Mouse (Mus musculus) embryonic facial prominence, embryonic 13.5 days (tissue): ENCODE results near the gene Wdr82. TPM values are rescaled to one million over a fixed set of nuclear protein-coding genes. Genes with fewer than 3 reads are reported as not detected.

Experiments used
- ATAC-seq: fragments of 200-750 bp; cut with Nextera tagmentation; 2 replicates; pipeline ENCODE4 v1.8.0; 2017; ENCODE audit warnings: low read depth; ENCODE audit not compliant: insufficient number of reproducible peaks, insufficient read depth, low FRiP score, low TSS enrichment
- H3K27ac ChIP-seq: fragments of 300-500 bp; sonication (generic); 2 replicates; pipeline ENCODE4 v1.5.1; 2015; ENCODE audit warnings: moderate library complexity, mild to moderate bottlenecking, inconsistent platforms
- H3K27me3 ChIP-seq: fragments of 300-500 bp; sonication (generic); 2 replicates; pipeline ENCODE4 v1.6.1; 2015; ENCODE audit warnings: mild to moderate bottlenecking, inconsistent platforms
- H3K36me3 ChIP-seq: fragments of 300-500 bp; sonication (generic); 2 replicates; pipeline ENCODE4 v1.6.1; 2015; ENCODE audit warnings: mild to moderate bottlenecking, inconsistent platforms
- H3K4me1 ChIP-seq: fragments of 300-500 bp; sonication (generic); 2 replicates; pipeline ENCODE4 v1.6.1; 2015; ENCODE audit warnings: inconsistent platforms
- H3K4me2 ChIP-seq: fragments of 300-500 bp; sonication (generic); 2 replicates; pipeline ENCODE4 v1.6.1; 2015; ENCODE audit warnings: moderate library complexity, mild to moderate bottlenecking, inconsistent platforms
- H3K4me3 ChIP-seq: fragments of 300-500 bp; sonication (generic); 2 replicates; pipeline ENCODE4 v1.5.1; 2015; ENCODE audit warnings: mild to moderate bottlenecking, inconsistent platforms
- H3K9ac ChIP-seq: fragments of 300-500 bp; sonication (generic); 2 replicates; pipeline ENCODE4 v1.6.1; 2015; ENCODE audit warnings: mild to moderate bottlenecking, inconsistent platforms
- H3K9me3 ChIP-seq: fragments of 300-500 bp; sonication (generic); 2 replicates; pipeline ENCODE4 v1.6.1; 2016; ENCODE audit warnings: inconsistent platforms
- WGBS: fragments of 180-500 bp; shearing (Covaris S2); methylation state at CpG from one replicate; pipeline ENCODE4 v1.1.7; 2015; ENCODE audit warnings: mixed read lengths; 5-methylcytosine and 5-hydroxymethylcytosine counted together
- polyA plus RNA-seq: library from polyadenylated mRNA; unstranded; fragments of >200 nt; fragmentation: Nextera tagmentation; extraction: Ambion mirVana; gene quantifications from 2 replicates; pipeline ENCODE4 v1.2.1, GENCODE M21; 2015

Wdr82 gene
- polyA plus RNA-seq, 1 experiment from 2014 or later, result 28.4 TPM

GRCm38 (mm10) chr9:106199535-106200272 lies 29.0 kb downstream of the Wdr82 start, which contains the start of gene Ppm1m:
Ppm1m (minus strand) TSS chr9:106199746.
- no peak for ATAC-seq
- WGBS, result 44% methylated on average over 18 of the region's 18 CpGs
- H3K9ac ChIP-seq, result peak within 1 kb of the TSS; percentile 86
- peak within 1 kb of the TSS; percentile 44; the same call in 1 of the 2 replicates for H3K27ac ChIP-seq
- H3K36me3 ChIP-seq, result peaks cover 23% of the 10 kb centered on the region
- H3K27me3 ChIP-seq, result no peaks in the 10 kb centered on the region
- peaks cover 38% of the 10 kb centered on the region for H3K4me1 ChIP-seq
- no peaks in the 10 kb centered on the region for H3K9me3 ChIP-seq
- H3K4me2 ChIP-seq, result peak within 1 kb of the TSS; percentile 72
- peak within 1 kb of the TSS; percentile 67 for H3K4me3 ChIP-seq

DNA sequence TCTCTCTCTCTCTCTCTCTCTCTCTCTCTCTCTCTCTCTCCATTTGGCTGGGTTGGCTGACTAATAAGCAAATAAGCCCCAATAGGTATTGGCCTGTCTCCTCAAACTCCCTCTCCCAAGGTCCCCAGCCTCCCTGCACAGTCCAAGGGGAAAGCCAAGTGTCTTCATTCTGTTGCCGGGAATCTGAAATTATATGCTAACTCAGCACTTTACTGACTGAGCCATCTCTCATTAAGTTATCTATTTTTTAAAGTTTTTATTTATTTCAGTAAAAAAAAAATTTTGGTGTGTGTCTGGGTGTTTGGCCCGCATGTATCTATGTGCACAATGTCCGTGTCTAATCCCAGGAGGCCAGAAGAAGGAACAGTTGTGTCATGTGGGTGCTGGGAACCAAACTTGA lies 31.2 kb downstream of the Wdr82 start:
- H3K4me1 ChIP-seq, result peaks cover 49% of the 10 kb centered on the region
- no peaks in the 10 kb centered on the region for H3K9me3 ChIP-seq
- peak overlapping the region; percentile 64 for H3K4me3 ChIP-seq
- H3K27ac ChIP-seq, result no peak overlapping the region
- peak overlapping the region; percentile 65 for H3K4me2 ChIP-seq
- H3K27me3 ChIP-seq, result no peaks in the 10 kb centered on the region
- peaks cover 5% of the 10 kb centered on the region; the same call in 1 of the 2 replicates for H3K36me3 ChIP-seq
- no peak for ATAC-seq
- 81% methylated on average over 3 of the region's 3 CpGs for WGBS
- H3K9ac ChIP-seq, result no peak overlapping the region

DNA sequence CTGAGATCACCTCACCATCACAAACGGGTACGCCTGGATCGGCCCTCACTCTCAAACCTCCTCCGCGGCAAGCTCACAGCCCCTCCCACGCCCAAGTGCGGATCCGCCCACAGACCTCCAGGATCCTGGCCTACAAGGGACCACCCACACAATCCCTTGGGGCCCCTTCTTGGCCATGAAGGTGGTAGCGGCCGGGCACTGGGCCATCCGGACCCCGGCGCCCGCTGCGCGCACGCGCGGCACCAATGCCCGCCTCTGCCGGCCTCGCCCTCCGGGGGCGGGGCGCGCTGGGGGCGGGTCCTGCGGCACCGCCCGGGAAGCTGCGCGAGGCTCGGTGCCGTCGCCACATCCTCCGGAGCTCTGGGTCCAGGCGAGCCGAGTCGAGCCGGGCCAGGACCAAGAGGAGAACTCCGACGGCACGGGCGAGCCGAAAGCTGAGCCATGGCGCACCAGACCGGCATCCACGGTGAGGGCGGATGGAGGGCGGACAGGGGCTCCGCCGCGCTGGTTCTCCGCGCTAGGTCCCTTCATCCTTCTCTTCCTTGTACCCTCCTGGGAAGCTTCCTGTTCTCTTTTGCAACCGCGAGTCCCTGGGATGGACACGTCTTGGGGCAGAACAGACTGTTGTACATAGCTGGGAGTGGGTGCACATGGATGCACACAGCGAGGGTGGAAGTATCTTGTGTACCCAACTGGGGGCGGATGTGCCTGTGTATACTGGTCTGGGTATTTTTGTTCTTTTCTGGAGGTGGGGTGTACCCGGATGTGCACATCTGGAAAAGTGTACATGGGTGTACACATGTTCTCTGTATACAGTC lies 32.3 kb downstream of the Wdr82 start, which contains the start of gene Twf2:
Gene Twf2, plus strand, starts transcription at position 290 of the 818 bp plus-strand sequence.
- Histone ChIP-seq H3K9me3 (no peaks in the 10 kb centered on the region), H3K4me3 (peak within 1 kb of the TSS; percentile 64), H3K36me3 (peaks cover 7% of the 10 kb centered on the region), H3K4me1 (peaks cover 44% of the 10 kb centered on the region), H3K27me3 (no peaks in the 10 kb centered on the region), H3K27ac (peak within 1 kb of the TSS; percentile 66), H3K9ac (peak within 1 kb of the TSS; percentile 77), H3K4me2 (peak within 1 kb of the TSS; percentile 65)
- ATAC-seq, result peak; percentile 88
- WGBS, result 1% methylated on average over 61 of the region's 61 CpGs

DNA sequence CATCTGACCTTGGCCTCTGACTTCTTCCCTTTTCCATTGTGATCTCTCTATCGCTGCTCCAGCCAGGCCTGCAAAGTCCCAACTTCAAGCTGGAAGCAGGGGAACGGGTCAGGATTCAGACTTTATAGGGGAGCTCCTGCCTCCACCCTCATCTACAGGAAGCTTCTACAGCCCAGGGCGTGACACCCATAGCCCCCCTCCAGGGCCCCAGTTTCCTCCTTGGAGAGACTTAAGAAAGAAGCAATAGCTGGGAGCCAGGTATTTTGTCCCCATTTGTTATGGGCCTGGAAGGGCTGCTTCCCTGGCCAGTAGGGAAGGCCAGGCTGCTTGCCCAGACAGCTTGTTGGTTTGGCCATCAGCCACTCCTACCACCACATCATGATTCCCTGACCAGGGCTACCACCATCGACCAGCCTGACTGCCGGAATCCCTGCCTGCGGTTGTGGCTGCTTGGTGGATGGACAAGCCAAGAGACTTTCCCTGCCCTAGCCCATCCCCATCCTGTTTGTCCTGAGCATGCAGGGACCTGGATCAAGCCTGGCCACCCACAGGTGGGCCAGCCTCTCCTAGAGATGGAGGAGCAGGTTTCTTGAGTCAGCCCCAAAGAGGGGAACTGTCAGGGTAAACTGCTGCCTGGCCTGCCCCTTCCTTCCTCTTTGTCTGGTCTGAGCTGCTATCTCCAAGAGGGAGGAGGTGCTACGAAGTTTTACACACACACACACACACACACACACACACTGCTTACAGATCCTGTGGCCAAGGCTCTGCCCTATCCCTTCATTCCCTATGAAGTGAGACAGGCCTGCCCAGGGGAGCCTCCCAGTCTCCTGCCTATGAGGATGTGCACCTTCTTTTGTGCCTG lies 33.5 kb downstream of the Wdr82 start:
- H3K36me3 ChIP-seq, result peaks cover 17% of the 10 kb centered on the region
- H3K4me1 ChIP-seq, result peaks cover 37% of the 10 kb centered on the region
- ATAC-seq, result no peak
- H3K27me3 ChIP-seq, result no peaks in the 10 kb centered on the region
- H3K27ac ChIP-seq, result no peak overlapping the region
- peak overlapping the region; percentile 77 for H3K9ac ChIP-seq
- H3K4me3 ChIP-seq, result peak overlapping the region; percentile 64
- H3K9me3 ChIP-seq, result no peaks in the 10 kb centered on the region
- 74% methylated on average over 7 of the region's 7 CpGs for WGBS
- peak overlapping the region; percentile 65 for H3K4me2 ChIP-seq

DNA sequence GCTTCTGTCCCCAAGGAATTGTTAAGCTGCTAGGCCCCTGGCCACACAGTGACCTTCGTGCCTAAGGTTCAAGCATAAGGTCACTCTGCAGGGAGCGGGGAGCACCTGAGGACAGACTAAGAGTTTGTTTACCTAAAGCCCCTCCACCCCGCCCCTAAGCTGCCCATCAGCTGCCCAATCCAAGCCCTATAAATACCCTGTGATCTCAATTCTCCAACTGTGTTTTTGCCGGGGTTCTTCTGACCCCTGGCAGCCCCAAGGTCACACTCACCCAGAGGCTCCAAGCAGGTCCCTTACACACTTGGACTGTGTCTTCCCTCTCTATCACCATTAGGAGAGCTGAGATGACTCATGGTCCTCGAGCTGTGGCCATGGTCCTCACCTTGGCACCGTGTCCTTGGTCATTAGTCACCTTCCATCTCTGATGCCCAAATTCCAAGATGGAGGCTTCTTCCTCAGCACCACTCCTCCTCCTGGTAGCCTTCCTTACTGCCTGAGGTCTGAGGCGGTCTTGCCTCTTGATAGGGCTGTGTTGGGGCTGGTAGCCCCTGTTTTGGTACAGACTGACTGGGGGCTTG lies 35.1 kb downstream of the Wdr82 start:
- 77% methylated on average over 7 of the region's 7 CpGs for WGBS
- no peak overlapping the region for H3K4me3 ChIP-seq
- no peak for ATAC-seq

GRCm38 (mm10) chr9:106206515-106206914 lies 35.8 kb downstream of the Wdr82 start:
- Histone ChIP-seq H3K36me3 (peaks cover 21% of the 10 kb centered on the region), H3K27me3 (no peaks in the 10 kb centered on the region), H3K9ac (no peak overlapping the region), H3K4me1 (peaks cover 35% of the 10 kb centered on the region), H3K4me2 (no peak overlapping the region), H3K27ac (no peak overlapping the region), H3K4me3 (no peak overlapping the region), H3K9me3 (no peaks in the 10 kb centered on the region)
- 72% methylated on average over 2 of the region's 2 CpGs for whole genome bisulfite sequencing
- ATAC-seq, result no peak

More for the DNA sequence above, 35.1 kb downstream of the Wdr82 start:
- H3K4me1 ChIP-seq, result peaks cover 30% of the 10 kb centered on the region
- no peaks in the 10 kb centered on the region for H3K27me3 ChIP-seq
- H3K27ac ChIP-seq, result no peak overlapping the region
- no peak overlapping the region for H3K9ac ChIP-seq
- H3K4me2 ChIP-seq, result no peak overlapping the region
- peaks cover 21% of the 10 kb centered on the region for H3K36me3 ChIP-seq
- H3K9me3 ChIP-seq, result no peaks in the 10 kb centered on the region

DNA sequence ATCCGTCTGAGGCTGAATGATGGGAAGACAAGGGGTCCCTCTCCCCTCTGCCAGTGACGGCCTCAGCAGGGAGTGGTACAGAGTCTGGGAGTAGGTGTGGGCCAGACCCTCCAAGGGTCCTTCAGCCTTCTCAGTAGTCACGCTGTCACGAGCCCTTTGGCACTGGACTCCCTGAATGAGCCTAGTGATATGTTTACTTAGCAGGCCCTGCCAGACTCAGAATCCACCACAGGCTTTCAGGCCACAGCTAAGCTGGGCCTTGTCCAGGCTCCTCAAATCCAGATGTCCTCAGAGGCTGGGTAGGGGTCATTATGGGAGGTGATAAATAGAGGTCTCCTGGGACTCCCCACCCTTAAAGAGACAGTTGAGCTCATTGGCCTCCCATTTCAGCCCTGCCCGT lies 37.5 kb downstream of the Wdr82 start:
- H3K4me2 ChIP-seq, result no peak overlapping the region
- 82% methylated on average over 5 of the region's 5 CpGs for WGBS
- peaks cover 39% of the 10 kb centered on the region for H3K4me1 ChIP-seq
- no peak overlapping the region for H3K9ac ChIP-seq
- no peaks in the 10 kb centered on the region for H3K9me3 ChIP-seq
- no peak overlapping the region for H3K4me3 ChIP-seq
- H3K27ac ChIP-seq, result no peak overlapping the region
- H3K27me3 ChIP-seq, result no peaks in the 10 kb centered on the region
- peaks cover 30% of the 10 kb centered on the region for H3K36me3 ChIP-seq
- ATAC-seq, result no peak

- WGBS, result 90% methylated on average over 4 of the region's 4 CpGs
Observed at GRCm38 (mm10) chr9:106209954-106210353, 39.2 kb downstream of the Wdr82 start.

GRCm38 (mm10) chr9:106210853-106211609 lies 40.3 kb downstream of the Wdr82 start:
- Histone ChIP-seq H3K9me3 (no peaks in the 10 kb centered on the region), H3K4me3 (peak overlapping the region; percentile 33; the same call in 1 of the 2 replicates), H3K27ac (peak overlapping the region; percentile 62), H3K36me3 (peaks cover 54% of the 10 kb centered on the region), H3K4me2 (peak overlapping the region; percentile 59), H3K9ac (peak overlapping the region; percentile 70), H3K27me3 (no peaks in the 10 kb centered on the region), H3K4me1 (peaks cover 16% of the 10 kb centered on the region)
- no peak for ATAC-seq
- WGBS, result 56% methylated on average over 9 of the region's 9 CpGs

More at GRCm38 (mm10) chr9:106209954-106210353, 39.2 kb downstream of the Wdr82 start:
- Histone ChIP-seq H3K9ac (peak overlapping the region; percentile 46; the same call in 1 of the 2 replicates), H3K27me3 (no peaks in the 10 kb centered on the region), H3K9me3 (no peaks in the 10 kb centered on the region), H3K36me3 (peaks cover 48% of the 10 kb centered on the region), H3K4me3 (no peak overlapping the region), H3K4me1 (peaks cover 22% of the 10 kb centered on the region), H3K4me2 (no peak overlapping the region), H3K27ac (no peak overlapping the region)
- no peak for ATAC-seq
